Mouse (Mus musculus) small intestine, adult 2 months (tissue): ENCODE results near the gene Serpinb1b. TPM values are rescaled to one million over a fixed set of nuclear protein-coding genes. Genes with fewer than 3 reads are reported as not detected.
A peak's percentile ranks its signal among the peaks of the same experiment; 100 is the strongest.

Source experiments
- H3K27ac ChIP-seq: fragments of 200-500 bp; 2 replicates; pipeline ENCODE4 v1.5.1; 2012; ENCODE audit warnings: low read depth, low read length, control low read depth, inconsistent platforms; ENCODE audit not compliant: insufficient read depth
- H3K27me3 ChIP-seq: fragments of 200-500 bp; 2 replicates; pipeline ENCODE4 v1.6.1; 2012; ENCODE audit warnings: mild to moderate bottlenecking, moderate library complexity, low read length, inconsistent platforms; ENCODE audit not compliant: control insufficient read depth, insufficient read depth
- H3K36me3 ChIP-seq: fragments of 200-500 bp; 2 replicates; pipeline ENCODE4 v1.6.1; 2012; ENCODE audit warnings: mild to moderate bottlenecking, low read length, control low read depth, inconsistent platforms; ENCODE audit not compliant: control insufficient read depth, insufficient read depth
- H3K4me1 ChIP-seq: fragments of 200-500 bp; 2 replicates; pipeline ENCODE4 v1.6.1; 2012; ENCODE audit warnings: low read length, inconsistent platforms, mixed read lengths; ENCODE audit not compliant: control insufficient read depth, insufficient read depth, insufficient read length
- H3K4me3 ChIP-seq: fragments of 200-500 bp; 2 replicates; pipeline ENCODE4 v1.5.1; 2012; ENCODE audit warnings: low read depth, mild to moderate bottlenecking, control low read depth, inconsistent platforms, low read length, moderate library complexity
- CTCF ChIP-seq: fragments of 200-500 bp; IDR thresholded peaks from 2 replicates; pipeline ENCODE4 v1.5.1; 2012; ENCODE audit warnings: low read depth, mild to moderate bottlenecking, control low read depth, inconsistent platforms, low read length, moderate library complexity, mixed read lengths; ENCODE audit not compliant: insufficient replicate concordance, insufficient read length; ENCODE audit errors: extremely low read depth
- POLR2A ChIP-seq: fragments of 200-500 bp; IDR thresholded peaks from 2 replicates; pipeline ENCODE4 v1.6.1; 2012; ENCODE audit warnings: low read depth, mild to moderate bottlenecking, control low read depth, inconsistent platforms, low read length, moderate library complexity
- WGBS: fragments of 180-500 bp; shearing (Covaris S2); methylation state at CpG from one replicate; pipeline ENCODE4 v1.1.7; 2018; 5-methylcytosine and 5-hydroxymethylcytosine counted together
- polyA plus RNA-seq: library from polyadenylated mRNA; depleted of rRNA; stranded (reverse); fragments of >200 nt; gene quantifications from 2 replicates; pipeline ENCODE4 v1.2.3, GENCODE M21; 2012

Serpinb1b gene
- polyA plus RNA-seq, 1 experiment: not detected

- H3K36me3 ChIP-seq: no peaks in the 10 kb centered on the region
- no peak for TF ChIP-seq CTCF
- TF ChIP-seq POLR2A: no peak
Measured at GRCm38 (mm10) chr13:33051697-33052096, 26.7 kb upstream of the Serpinb1b start.

DNA sequence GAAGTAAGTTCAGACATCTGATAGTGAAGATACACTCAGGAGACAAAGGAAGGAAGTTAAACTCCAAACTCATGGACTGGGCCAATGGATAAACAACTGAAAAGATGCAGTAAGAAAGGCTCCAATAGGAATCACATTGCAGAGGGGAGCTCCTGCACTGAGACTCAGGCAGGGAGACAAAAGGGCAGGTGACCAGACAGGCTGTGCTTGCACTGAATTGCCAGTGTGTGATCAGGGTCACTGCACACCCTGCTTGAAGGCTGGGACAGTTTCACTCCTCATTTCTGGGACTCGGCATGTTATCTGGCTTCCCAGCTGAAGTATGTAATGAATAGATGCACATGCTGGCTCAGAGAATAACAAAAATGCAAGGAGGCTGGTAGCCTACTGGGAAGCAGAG is 15.3 kb upstream of the Serpinb1b start:
- Histone ChIP-seq H3K27me3 (no peaks in the 10 kb centered on the region), H3K4me1 (no peaks in the 10 kb centered on the region), H3K36me3 (no peaks in the 10 kb centered on the region), H3K4me3 (no peak overlapping the region), H3K27ac (no peak overlapping the region)
- 52% methylated on average over 1 of the region's 1 CpGs for WGBS
- TF ChIP-seq POLR2A: no peak
- no peak for TF ChIP-seq CTCF

More at GRCm38 (mm10) chr13:33051697-33052096, 26.7 kb upstream of the Serpinb1b start:
- Histone ChIP-seq H3K4me3 (no peak overlapping the region), H3K4me1 (no peaks in the 10 kb centered on the region), H3K27ac (no peak overlapping the region), H3K27me3 (no peaks in the 10 kb centered on the region)
- WGBS: 34% methylated on average over 3 of the region's 3 CpGs

- H3K27ac ChIP-seq: no peak overlapping the region
- 65% methylated on average over 1 of the region's 1 CpGs for WGBS
- no peaks in the 10 kb centered on the region for H3K4me1 ChIP-seq
Measured at GRCm38 (mm10) chr13:33067387-33067977, 10.9 kb upstream of the Serpinb1b start.

GRCm38 (mm10) chr13:33068164-33068563 is 10.2 kb upstream of the Serpinb1b start:
- no peaks in the 10 kb centered on the region for H3K36me3 ChIP-seq
- no peaks in the 10 kb centered on the region for H3K27me3 ChIP-seq
- H3K27ac ChIP-seq: no peak overlapping the region
- TF ChIP-seq CTCF: no peak
- no peak for TF ChIP-seq POLR2A
- WGBS: 74% methylated on average over 3 of the region's 3 CpGs
- H3K4me1 ChIP-seq: no peaks in the 10 kb centered on the region
- H3K4me3 ChIP-seq: no peak overlapping the region

More at GRCm38 (mm10) chr13:33067387-33067977, 10.9 kb upstream of the Serpinb1b start:
- H3K27me3 ChIP-seq: no peaks in the 10 kb centered on the region
- no peaks in the 10 kb centered on the region for H3K36me3 ChIP-seq
- no peak for TF ChIP-seq POLR2A
- TF ChIP-seq CTCF: no peak
- H3K4me3 ChIP-seq: no peak overlapping the region

DNA sequence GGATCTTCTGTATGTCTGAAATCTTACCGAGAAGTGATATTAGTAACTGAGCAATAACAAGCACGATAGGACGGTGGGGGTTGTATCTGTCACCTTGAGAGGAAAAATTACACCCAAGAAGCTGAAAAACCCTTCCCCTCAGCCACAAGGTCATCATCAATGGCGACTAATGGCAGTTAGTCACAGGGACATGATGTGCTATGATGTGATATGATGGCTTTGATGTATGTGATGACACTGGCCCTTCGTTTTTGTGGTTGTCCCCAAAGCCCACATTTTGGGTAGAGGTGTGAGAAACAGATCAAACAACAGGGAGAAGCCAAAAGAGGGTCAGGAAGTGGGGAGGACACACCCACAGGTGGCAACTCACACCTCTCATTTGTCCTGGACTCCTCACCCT is 6.6 kb upstream of the Serpinb1b start:
- 70% methylated on average over 5 of the region's 5 CpGs for WGBS
- no peak for TF ChIP-seq POLR2A
- no peak for TF ChIP-seq CTCF
- Histone ChIP-seq H3K4me1 (no peaks in the 10 kb centered on the region), H3K27me3 (no peaks in the 10 kb centered on the region), H3K36me3 (no peaks in the 10 kb centered on the region), H3K4me3 (no peak overlapping the region), H3K27ac (no peak overlapping the region)

GRCm38 (mm10) chr13:33074029-33074428 is 4.3 kb upstream of the Serpinb1b start:
- Histone ChIP-seq H3K4me1 (no peaks in the 10 kb centered on the region), H3K27me3 (no peaks in the 10 kb centered on the region; the same call in 1 of the 2 replicates), H3K27ac (no peak overlapping the region), H3K36me3 (no peaks in the 10 kb centered on the region), H3K4me3 (no peak overlapping the region)
- TF ChIP-seq POLR2A (no peak), CTCF (peak; percentile 53; the same call in 1 of the 2 replicates)

- no peaks in the 10 kb centered on the region for H3K4me1 ChIP-seq
- H3K27ac ChIP-seq: no peak overlapping the region
- H3K36me3 ChIP-seq: no peaks in the 10 kb centered on the region
- TF ChIP-seq CTCF (no peak), POLR2A (no peak)
- 42% methylated on average over 3 of the region's 3 CpGs for WGBS
- no peak overlapping the region for H3K4me3 ChIP-seq
- H3K27me3 ChIP-seq: no peaks in the 10 kb centered on the region; the same call in 1 of the 2 replicates
Measured at GRCm38 (mm10) chr13:33076247-33076646, 2.1 kb upstream of the Serpinb1b start.
